Mouse (Mus musculus) lung, embryonic 14.5 days (tissue): ENCODE measurements around the gene Luc7l3. TPM values are rescaled to one million over a fixed set of nuclear protein-coding genes. Genes with fewer than 3 reads are reported as not detected.

Experiments used
- ATAC-seq: fragments of 200-750 bp; cut with Nextera tagmentation; 2 replicates; pipeline ENCODE4 v1.8.0; 2017; ENCODE audit warnings: mild to moderate bottlenecking, moderate TSS enrichment, moderate library complexity; ENCODE audit not compliant: insufficient read depth
- DNase-seq: peaks from one replicate; pipeline ENCODE4 v3.0.0-alpha.2; 2015
- H3K27ac ChIP-seq: fragments of 300-500 bp; sonication (generic); 2 replicates; pipeline ENCODE4 v1.5.1; 2014; ENCODE audit warnings: low read depth, mild to moderate bottlenecking, moderate library complexity
- H3K27me3 ChIP-seq: fragments of 300-500 bp; sonication (generic); 2 replicates; pipeline ENCODE4 v1.6.1; 2014; ENCODE audit warnings: low read length, control low read depth; ENCODE audit not compliant: insufficient read depth
- H3K36me3 ChIP-seq: fragments of 300-500 bp; sonication (generic); 2 replicates; pipeline ENCODE4 v1.6.1; 2014; ENCODE audit warnings: control low read depth; ENCODE audit not compliant: insufficient read depth
- H3K4me1 ChIP-seq: fragments of 300-500 bp; sonication (generic); 2 replicates; pipeline ENCODE4 v1.6.1; 2014; ENCODE audit warnings: antibody characterized with exemption, control low read depth; ENCODE audit not compliant: insufficient read depth
- H3K4me2 ChIP-seq: fragments of 300-500 bp; sonication (generic); 2 replicates; pipeline ENCODE4 v1.6.1; 2014; ENCODE audit warnings: mild to moderate bottlenecking
- H3K4me3 ChIP-seq: fragments of 300-500 bp; sonication (generic); 2 replicates; pipeline ENCODE4 v1.5.1; 2014; ENCODE audit warnings: low read depth, low read length
- H3K9ac ChIP-seq: fragments of 300-500 bp; sonication (generic); 2 replicates; pipeline ENCODE4 v1.6.1; 2014
- H3K9me3 ChIP-seq: fragments of 300-500 bp; sonication (generic); 2 replicates; pipeline ENCODE4 v1.6.1; 2016; ENCODE audit warnings: low read depth, low read length, control low read depth
- CTCF ChIP-seq: IDR thresholded peaks from 2 replicates; pipeline ENCODE4 v1.5.1; 2016; ENCODE audit warnings: antibody characterized with exemption, low read depth
- WGBS: fragments of 180-500 bp; shearing (Covaris S2); extraction: QIAGEN DNeasy Blood & Tissue Kit; methylation state at CpG from one replicate; pipeline ENCODE4 v1.1.7; 2014; 5-methylcytosine and 5-hydroxymethylcytosine counted together
- polyA plus RNA-seq: library from polyadenylated mRNA; unstranded; fragments of >200 nt; fragmentation: Nextera tagmentation; extraction: Ambion mirVana; gene quantifications from 2 replicates; pipeline ENCODE4 v1.2.1, GENCODE M21; 2014

Gene Luc7l3
- polyA plus RNA-seq = 93.2 and 95.8 TPM in 2 replicates

DNA sequence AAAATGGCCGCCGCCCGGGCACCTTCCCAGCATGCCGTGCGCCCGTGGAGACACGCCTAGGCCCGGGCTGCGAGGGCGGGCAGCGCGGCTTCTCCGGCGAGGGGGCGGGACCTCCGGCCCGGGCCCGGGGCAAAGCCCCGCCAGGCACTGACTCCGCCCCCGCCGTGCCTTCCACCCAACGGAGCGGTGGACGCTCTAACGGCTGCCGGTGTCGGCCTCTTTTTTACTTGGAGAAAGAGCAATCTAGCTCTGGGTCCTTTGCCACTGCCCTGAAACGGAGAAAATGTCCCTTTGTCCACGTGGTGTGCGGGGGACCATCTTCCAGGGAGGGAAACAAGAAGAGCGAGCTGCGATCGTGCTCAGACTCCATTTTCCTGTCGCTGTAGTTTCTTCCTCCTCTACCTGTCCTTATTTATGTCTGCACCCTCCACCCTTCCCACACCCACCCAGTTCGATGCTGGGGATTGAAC, at the start of gene Luc7l3:
TSS of gene Luc7l3 (minus strand) at position 58 of the 470 bp plus-strand sequence.
- H3K4me2 ChIP-seq = peak within 1 kb of the TSS; percentile 78
- under 1% methylated on average over 36 of the region's 36 CpGs for WGBS
- no peaks in the 10 kb centered on the region for H3K27me3 ChIP-seq
- no peak for TF ChIP-seq CTCF
- peak; percentile 97 for DNase-seq
- peak within 1 kb of the TSS; percentile 100 for H3K9ac ChIP-seq
- peak within 1 kb of the TSS; percentile 99 for H3K4me3 ChIP-seq
- peaks cover 9% of the 10 kb centered on the region; the same call in 1 of the 2 replicates for H3K36me3 ChIP-seq
- peak; percentile 96 for ATAC-seq
- peaks cover 13% of the 10 kb centered on the region; the same call in 1 of the 2 replicates for H3K4me1 ChIP-seq
- H3K27ac ChIP-seq = peak within 1 kb of the TSS; percentile 98
- H3K9me3 ChIP-seq = no peaks in the 10 kb centered on the region

DNA sequence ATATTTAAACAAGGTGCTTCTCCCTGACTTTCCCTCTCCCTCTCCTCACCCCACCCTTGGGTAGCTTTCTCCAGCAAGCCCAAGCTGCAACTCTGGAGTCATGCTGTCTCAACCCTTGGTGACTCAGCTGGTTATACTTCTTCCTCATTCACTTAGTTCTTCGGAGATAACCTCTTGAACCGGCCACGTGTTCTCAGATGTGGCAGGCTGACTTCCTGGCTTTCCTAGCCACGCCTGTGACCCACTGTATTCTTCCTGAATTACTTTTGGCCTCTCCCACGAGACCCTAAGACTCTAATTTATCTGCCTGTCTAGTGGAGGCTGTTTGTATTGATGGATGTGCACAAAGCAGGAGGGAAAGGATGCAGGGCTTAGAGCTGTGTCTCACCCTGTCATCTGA, 49.0 kb upstream of the Luc7l3 start:
- TF ChIP-seq CTCF = no peak
- Histone ChIP-seq H3K27ac (no peak overlapping the region), H3K9ac (no peak overlapping the region), H3K4me2 (no peak overlapping the region), H3K4me1 (no peaks in the 10 kb centered on the region), H3K4me3 (no peak overlapping the region), H3K9me3 (no peaks in the 10 kb centered on the region), H3K36me3 (no peaks in the 10 kb centered on the region), H3K27me3 (no peaks in the 10 kb centered on the region)
- DNase-seq (no peak), ATAC-seq (no peak)
- 10% methylated on average over 5 of the region's 5 CpGs for WGBS

DNA sequence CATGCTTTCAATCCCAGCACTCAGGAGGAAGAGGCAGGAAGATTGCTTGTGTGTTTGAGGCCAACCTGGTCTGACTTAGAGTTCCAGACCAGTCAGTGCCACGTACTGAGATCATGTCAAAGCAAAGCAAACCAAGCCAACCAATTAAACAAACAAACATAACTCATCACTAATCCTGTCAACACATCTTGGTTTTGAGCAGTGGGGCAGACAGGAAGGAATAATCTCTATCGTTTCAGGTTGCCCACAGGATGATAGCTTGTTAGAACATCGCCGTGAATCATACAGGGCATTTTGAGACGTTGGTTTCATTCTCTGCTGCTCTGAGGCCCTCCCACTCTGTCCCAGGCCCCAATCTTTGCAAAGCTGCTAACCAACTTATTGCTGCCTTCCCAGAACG, 48.2 kb upstream of the Luc7l3 start:
- Histone ChIP-seq H3K9ac (no peak overlapping the region), H3K4me3 (no peak overlapping the region), H3K36me3 (no peaks in the 10 kb centered on the region), H3K27me3 (no peaks in the 10 kb centered on the region), H3K4me1 (no peaks in the 10 kb centered on the region), H3K27ac (no peak overlapping the region), H3K9me3 (no peaks in the 10 kb centered on the region), H3K4me2 (no peak overlapping the region)
- 66% methylated on average over 6 of the region's 6 CpGs for WGBS
- no peak for TF ChIP-seq CTCF
- DNase-seq (no peak), ATAC-seq (no peak)

DNA sequence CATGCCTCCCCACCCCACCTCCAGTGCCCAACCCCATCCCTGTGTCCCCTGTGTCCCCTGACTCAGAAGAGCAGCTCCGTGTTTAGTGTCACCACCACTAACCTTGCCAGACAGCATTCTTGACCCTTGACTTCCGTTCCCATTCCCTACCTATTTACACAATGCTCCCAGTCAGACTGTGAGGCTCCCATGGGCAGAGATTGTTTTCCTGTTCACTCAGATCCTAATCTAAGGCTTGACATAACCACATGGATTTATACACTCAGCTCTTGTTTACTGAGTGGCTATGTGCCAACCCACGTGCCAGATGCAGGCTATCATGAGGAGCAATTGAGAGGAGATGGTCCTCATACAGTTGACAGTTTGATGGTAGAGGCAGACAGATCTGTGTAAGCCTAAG, 43.6 kb upstream of the Luc7l3 start:
- no peak overlapping the region for H3K9ac ChIP-seq
- DNase-seq (peak; percentile 33), ATAC-seq (no peak; the same call in 1 of the 2 replicates)
- no peak overlapping the region for H3K4me2 ChIP-seq
- 41% methylated on average over 3 of the region's 3 CpGs for WGBS
- H3K27me3 ChIP-seq = no peaks in the 10 kb centered on the region
- H3K9me3 ChIP-seq = no peaks in the 10 kb centered on the region
- no peak overlapping the region for H3K4me3 ChIP-seq
- H3K36me3 ChIP-seq = no peaks in the 10 kb centered on the region
- no peaks in the 10 kb centered on the region; the same call in 1 of the 2 replicates for H3K4me1 ChIP-seq
- TF ChIP-seq CTCF = no peak
- no peak overlapping the region for H3K27ac ChIP-seq

DNA sequence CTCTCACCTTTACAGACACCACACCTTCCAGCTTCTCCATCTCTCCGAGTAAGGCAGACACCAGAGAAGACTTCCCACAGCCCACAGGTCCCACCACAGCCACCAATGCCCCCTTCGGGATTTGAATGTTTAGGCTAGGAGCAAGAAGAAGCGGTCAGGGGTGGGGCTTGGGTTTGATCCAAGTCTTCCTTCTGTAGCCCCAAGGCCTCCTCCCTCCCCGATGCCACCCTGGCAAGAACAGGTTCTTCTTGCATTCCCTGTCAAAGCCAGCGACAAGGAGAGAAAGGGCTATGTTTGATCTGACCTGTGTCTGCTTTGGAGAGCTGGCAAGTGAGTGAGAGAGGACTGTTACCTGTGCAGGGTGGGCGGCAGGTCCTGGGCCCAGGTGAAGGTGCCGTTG, 41.9 kb upstream of the Luc7l3 start:
- no peak for TF ChIP-seq CTCF
- ATAC-seq (no peak), DNase-seq (peak; percentile 36)
- Histone ChIP-seq H3K27ac (no peak overlapping the region), H3K9me3 (no peaks in the 10 kb centered on the region), H3K36me3 (no peaks in the 10 kb centered on the region), H3K4me3 (no peak overlapping the region), H3K27me3 (no peaks in the 10 kb centered on the region), H3K4me1 (no peaks in the 10 kb centered on the region; the same call in 1 of the 2 replicates), H3K9ac (no peak overlapping the region), H3K4me2 (no peak overlapping the region)
- 55% methylated on average over 7 of the region's 7 CpGs for WGBS

DNA sequence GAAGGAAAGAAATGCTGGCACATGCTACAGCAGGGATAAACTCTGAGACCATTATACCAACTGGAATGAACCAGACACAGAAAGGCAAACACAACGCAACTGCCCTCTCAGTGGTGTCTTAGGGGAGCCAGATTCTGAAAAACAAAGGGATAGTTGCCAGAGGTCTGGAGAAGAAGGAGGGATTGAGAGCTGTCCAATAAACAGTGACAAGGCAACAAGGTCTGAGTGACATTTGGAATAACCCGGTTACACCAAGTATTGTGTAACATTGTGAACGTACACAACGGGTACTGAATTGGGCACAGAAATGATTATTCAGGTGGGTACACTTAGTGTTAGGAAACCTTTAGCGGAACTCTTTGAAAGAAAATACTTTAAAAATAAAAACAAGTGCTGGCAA, 40.3 kb upstream of the Luc7l3 start:
- Histone ChIP-seq H3K9me3 (no peaks in the 10 kb centered on the region), H3K27me3 (no peaks in the 10 kb centered on the region), H3K4me2 (no peak overlapping the region), H3K36me3 (no peaks in the 10 kb centered on the region), H3K4me3 (no peak overlapping the region), H3K9ac (no peak overlapping the region), H3K27ac (no peak overlapping the region), H3K4me1 (no peaks in the 10 kb centered on the region; the same call in 1 of the 2 replicates)
- TF ChIP-seq CTCF = no peak
- WGBS = 91% methylated on average over 5 of the region's 5 CpGs
- DNase-seq (no peak), ATAC-seq (no peak)

DNA sequence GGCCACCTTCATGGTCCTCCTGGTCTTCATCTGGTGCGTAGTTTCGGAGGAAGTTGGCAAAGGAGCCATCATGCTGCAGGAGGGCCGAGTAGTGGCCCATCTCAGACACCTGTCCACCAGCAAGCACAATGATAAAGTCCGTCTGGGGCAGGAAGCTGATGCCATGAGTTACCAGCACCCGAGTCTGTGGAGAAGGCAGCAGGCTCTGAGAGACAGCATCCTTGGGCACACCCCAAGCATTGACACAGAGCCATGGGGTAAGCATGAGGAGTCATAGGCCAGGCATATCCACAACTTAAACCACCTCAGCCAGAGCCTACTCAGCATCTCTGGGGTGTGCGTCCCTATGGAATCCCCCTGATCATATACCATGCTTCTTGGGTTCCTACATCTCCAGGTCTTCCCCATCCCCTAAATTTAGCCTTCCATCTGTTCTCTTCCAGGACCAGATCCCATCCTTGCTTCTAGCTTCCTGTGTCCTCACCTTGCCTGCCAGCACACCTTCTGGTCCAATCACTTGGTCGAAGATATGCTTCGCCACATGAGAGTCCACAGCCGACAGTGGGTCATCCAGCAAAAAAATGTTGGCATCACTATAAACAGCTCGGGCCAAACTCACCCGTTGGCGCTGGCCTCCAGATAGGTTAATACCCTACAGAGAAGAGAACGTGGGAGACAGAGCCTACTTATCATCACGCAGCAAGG, 39.5 kb upstream of the Luc7l3 start:
- WGBS = 86% methylated on average over 14 of the region's 14 CpGs
- H3K27ac ChIP-seq = no peak overlapping the region
- no peak overlapping the region for H3K4me3 ChIP-seq
- H3K4me1 ChIP-seq = no peaks in the 10 kb centered on the region; the same call in 1 of the 2 replicates
- H3K9me3 ChIP-seq = no peaks in the 10 kb centered on the region
- H3K36me3 ChIP-seq = no peaks in the 10 kb centered on the region
- no peak for ATAC-seq
- no peak overlapping the region for H3K4me2 ChIP-seq
- DNase-seq = no peak
- no peaks in the 10 kb centered on the region for H3K27me3 ChIP-seq
- H3K9ac ChIP-seq = no peak overlapping the region
- no peak for TF ChIP-seq CTCF
